Mouse (Mus musculus) heart, embryonic 14.5 days (tissue): ENCODE results near the gene Thpo. TPM values are rescaled to one million over a fixed set of nuclear protein-coding genes. Genes with fewer than 3 reads are reported as not detected.

Source experiments
- ATAC-seq: fragments of 200-750 bp; cut with Nextera tagmentation; 2 replicates; pipeline ENCODE4 v1.8.0; 2017; ENCODE audit warnings: low read depth, moderate TSS enrichment; ENCODE audit not compliant: insufficient number of reproducible peaks, insufficient read depth, low FRiP score
- H3K27ac ChIP-seq, 2 experiments: fragments of 200-500 bp in 1 of 2; fragments of 300-500 bp in 1 of 2; sonication (generic) in 1 of 2; replicated peaks in 1 of 2; 2 replicates each; pipeline ENCODE4 v1.5.1; 2012 to 2014; ENCODE audit warnings: low read depth in 2 of 2, low read length in 2 of 2, control low read depth in 1 of 2, mild to moderate bottlenecking in 1 of 2, mixed read lengths in 1 of 2; ENCODE audit not compliant: control insufficient read depth in 1 of 2, insufficient read depth in 1 of 2
- H3K27me3 ChIP-seq: fragments of 300-500 bp; sonication (generic); 2 replicates; pipeline ENCODE4 v1.6.1; 2014; ENCODE audit warnings: mild to moderate bottlenecking, low read length, control low read depth; ENCODE audit not compliant: control insufficient read depth, insufficient read depth
- H3K36me3 ChIP-seq: fragments of 300-500 bp; sonication (generic); 2 replicates; pipeline ENCODE4 v1.6.1; 2014; ENCODE audit warnings: mild to moderate bottlenecking, control low read depth, low read length, mixed read lengths; ENCODE audit not compliant: control insufficient read depth, insufficient read depth
- H3K4me1 ChIP-seq, 2 experiments: fragments of 200-500 bp in 1 of 2; fragments of 300-500 bp in 1 of 2; sonication (generic) in 1 of 2; 2 replicates each; pipeline ENCODE4 v1.6.1; 2012 to 2014; ENCODE audit warnings: low read length in 2 of 2, control low read depth in 1 of 2, mixed read lengths in 1 of 2; ENCODE audit not compliant: control insufficient read depth in 2 of 2, insufficient read depth in 2 of 2
- H3K4me2 ChIP-seq: fragments of 300-500 bp; sonication (generic); 2 replicates; pipeline ENCODE4 v1.6.1; 2014; ENCODE audit warnings: mild to moderate bottlenecking, low read length
- H3K4me3 ChIP-seq, 2 experiments: fragments of 200-500 bp in 1 of 2; fragments of 300-500 bp in 1 of 2; sonication (generic) in 1 of 2; 2 replicates each; pipeline ENCODE4 v1.5.1; 2012 to 2014; ENCODE audit warnings: low read length in 2 of 2, mild to moderate bottlenecking in 2 of 2, control low read depth in 1 of 2, low read depth in 1 of 2, moderate library complexity in 1 of 2; ENCODE audit not compliant: control insufficient read depth in 1 of 2, insufficient read depth in 1 of 2
- H3K9ac ChIP-seq: fragments of 300-500 bp; sonication (generic); 2 replicates; pipeline ENCODE4 v1.6.1; 2014; ENCODE audit warnings: mild to moderate bottlenecking, low read length
- H3K9me3 ChIP-seq: fragments of 300-500 bp; sonication (generic); 2 replicates; pipeline ENCODE4 v1.6.1; 2016; ENCODE audit warnings: low read length, control low read depth; ENCODE audit not compliant: control insufficient read depth
- WGBS: fragments of 180-500 bp; shearing (Covaris S2); extraction: QIAGEN DNeasy Blood & Tissue Kit; methylation state at CpG from one replicate; pipeline ENCODE4 v1.1.7; 2014; 5-methylcytosine and 5-hydroxymethylcytosine counted together
- polyA plus RNA-seq: library from polyadenylated mRNA; unstranded; fragments of >200 nt; fragmentation: Nextera tagmentation; extraction: Ambion mirVana; gene quantifications from 2 replicates; pipeline ENCODE4 v1.2.1, GENCODE M21; 2014

The Thpo gene
- polyA plus RNA-seq, 1 experiment from 2014 or later, result 0.34 TPM

GRCm38 (mm10) chr16:20757385-20757784 lies 23.1 kb upstream of the Thpo start:
- H3K36me3 ChIP-seq, result no peaks in the 10 kb centered on the region
- ATAC-seq, result no peak
- H3K9me3 ChIP-seq, result no peaks in the 10 kb centered on the region; the same call in 1 of the 2 replicates
- H3K4me2 ChIP-seq, result no peak overlapping the region
- H3K9ac ChIP-seq, result no peak overlapping the region
- H3K27ac ChIP-seq, result no peak overlapping the region
- no peaks in the 10 kb centered on the region for H3K27me3 ChIP-seq
- H3K4me3 ChIP-seq, result no peak overlapping the region
- no peaks in the 10 kb centered on the region for H3K4me1 ChIP-seq
- WGBS, result 66% methylated on average over 1 of the region's 1 CpGs

GRCm38 (mm10) chr16:20756052-20756451 lies 21.7 kb upstream of the Thpo start:
- no peak overlapping the region for H3K4me2 ChIP-seq
- no peaks in the 10 kb centered on the region for H3K4me1 ChIP-seq
- no peaks in the 10 kb centered on the region for H3K27me3 ChIP-seq
- no peak overlapping the region for H3K4me3 ChIP-seq
- 79% methylated on average over 5 of the region's 5 CpGs for WGBS
- no peak for ATAC-seq
- H3K27ac ChIP-seq, result no peak overlapping the region
- H3K36me3 ChIP-seq, result no peaks in the 10 kb centered on the region
- H3K9me3 ChIP-seq, result no peaks in the 10 kb centered on the region; the same call in 1 of the 2 replicates
- no peak overlapping the region for H3K9ac ChIP-seq

- Histone ChIP-seq H3K9me3 (no peaks in the 10 kb centered on the region; the same call in 1 of the 2 replicates), H3K9ac (no peak overlapping the region), H3K36me3 (no peaks in the 10 kb centered on the region), H3K27me3 (0 out of 2 replicates have a peak, but pooled peaks cover 5% of the 10 kb centered on the region), H3K4me2 (no peak overlapping the region), H3K4me1 (no peaks in the 10 kb centered on the region), H3K4me3 (no peak overlapping the region), H3K27ac (no peak overlapping the region)
- no peak for ATAC-seq
- WGBS, result 45% methylated on average over 8 of the region's 8 CpGs
These were observed 16.2 kb upstream of the Thpo start for GRCm38 (mm10) chr16:20750518-20750917.

- Histone ChIP-seq H3K4me1 (no peaks in the 10 kb centered on the region), H3K36me3 (no peaks in the 10 kb centered on the region), H3K27me3 (0 out of 2 replicates have a peak, but pooled peaks cover 5% of the 10 kb centered on the region), H3K4me3 (no peak overlapping the region), H3K9me3 (no peaks in the 10 kb centered on the region), H3K9ac (no peak overlapping the region), H3K27ac (no peak overlapping the region), H3K4me2 (no peak overlapping the region)
- ATAC-seq, result no peak
- WGBS, result 65% methylated on average over 6 of the region's 6 CpGs
These were observed 12.3 kb upstream of the Thpo start for GRCm38 (mm10) chr16:20746641-20747040.

GRCm38 (mm10) chr16:20739845-20740244 lies 5.5 kb upstream of the Thpo start:
- H3K4me1 ChIP-seq, result no peaks in the 10 kb centered on the region
- ATAC-seq, result no peak
- no peak overlapping the region for H3K9ac ChIP-seq
- WGBS, result 80% methylated on average over 9 of the region's 9 CpGs
- H3K4me3 ChIP-seq, result no peak overlapping the region
- no peak overlapping the region for H3K4me2 ChIP-seq
- no peaks in the 10 kb centered on the region for H3K9me3 ChIP-seq
- peaks cover 30% of the 10 kb centered on the region for H3K27me3 ChIP-seq
- no peaks in the 10 kb centered on the region for H3K36me3 ChIP-seq
- no peak overlapping the region for H3K27ac ChIP-seq

- peaks cover 2 to 15% of the 10 kb centered on the region in 2 experiments; a peak in 3 of 4 replicates for H3K4me1 ChIP-seq
- H3K9ac ChIP-seq, result no peak overlapping the region
- no peak overlapping the region for H3K27ac ChIP-seq
- ATAC-seq, result no peak
- no peaks in the 10 kb centered on the region for H3K9me3 ChIP-seq
- 75% methylated on average over 5 of the region's 5 CpGs for WGBS
- no peak overlapping the region for H3K4me3 ChIP-seq
- H3K4me2 ChIP-seq, result no peak overlapping the region
- H3K36me3 ChIP-seq, result no peaks in the 10 kb centered on the region
- H3K27me3 ChIP-seq, result peaks cover 59% of the 10 kb centered on the region
These were observed 2.5 kb upstream of the Thpo start for GRCm38 (mm10) chr16:20736823-20737222.

GRCm38 (mm10) chr16:20736168-20736567 lies 1.9 kb upstream of the Thpo start:
- 82% methylated on average over 7 of the region's 7 CpGs for WGBS
- H3K36me3 ChIP-seq, result no peaks in the 10 kb centered on the region
- no peak overlapping the region for H3K4me3 ChIP-seq
- peaks cover 63% of the 10 kb centered on the region for H3K27me3 ChIP-seq
- no peak overlapping the region for H3K9ac ChIP-seq
- no peak overlapping the region for H3K27ac ChIP-seq
- no peak for ATAC-seq
- no peak overlapping the region for H3K4me2 ChIP-seq
- peaks cover 2 to 15% of the 10 kb centered on the region in 2 experiments; a peak in 3 of 4 replicates for H3K4me1 ChIP-seq
- no peaks in the 10 kb centered on the region for H3K9me3 ChIP-seq

- Histone ChIP-seq H3K4me1 (peaks cover 2 to 15% of the 10 kb centered on the region in 2 experiments; a peak in 3 of 4 replicates), H3K27me3 (peaks cover 63% of the 10 kb centered on the region), H3K27ac (no peak overlapping the region), H3K4me2 (no peak overlapping the region), H3K9ac (no peak overlapping the region), H3K36me3 (no peaks in the 10 kb centered on the region), H3K4me3 (no peak overlapping the region), H3K9me3 (no peaks in the 10 kb centered on the region)
- WGBS, result 74% methylated on average over 5 of the region's 5 CpGs
- ATAC-seq, result no peak
These were observed 1.3 kb upstream of the Thpo start for GRCm38 (mm10) chr16:20735651-20736050.
